Mouse (Mus musculus) liver, postnatal 0 days (tissue): ENCODE data around the gene Clpsl2.
A peak's percentile ranks its signal among the peaks of the same experiment; 100 is the strongest.

ENCODE experiments used
- CTCF ChIP-seq: sonication (generic); IDR thresholded peaks from 2 replicates; pipeline ENCODE4 v1.5.1; 2016; ENCODE audit warnings: antibody characterized with exemption, low read depth
- EP300 ChIP-seq: IDR thresholded peaks from 2 replicates; pipeline ENCODE4 v1.6.1; 2016; ENCODE audit warnings: antibody characterized with exemption, low read depth, mild to moderate bottlenecking

- TF ChIP-seq CTCF (peak; percentile 19; the same call in 1 of the 2 replicates), EP300 (no peak)
Measured at GRCm38 (mm10) chr17:28524831-28525430, 24.3 kb upstream of the Clpsl2 start.
